Mouse (Mus musculus) intestine, embryonic 14.5 days (tissue): Measurements from ENCODE around the gene Creb5. TPM values are rescaled to one million over a fixed set of nuclear protein-coding genes. Genes with fewer than 3 reads are reported as not detected.
A peak's percentile ranks its signal among the peaks of the same experiment; 100 is the strongest.

ENCODE experiments used
- ATAC-seq: fragments of 200-750 bp; cut with Nextera tagmentation; replicated peaks from 2 replicates; pipeline ENCODE4 v1.8.0; 2017; ENCODE audit warnings: low read depth, moderate number of reproducible peaks, moderate TSS enrichment, moderate library complexity; ENCODE audit not compliant: low FRiP score, low TSS enrichment
- DNase-seq: peaks from one replicate; pipeline ENCODE4 v3.0.0-alpha.2; 2018; ENCODE audit warnings: low spot score
- H3K27ac ChIP-seq: fragments of 300-500 bp; sonication (generic); 2 replicates; pipeline ENCODE4 v1.5.1; 2014; ENCODE audit warnings: low read depth, mild to moderate bottlenecking, control low read depth
- H3K27me3 ChIP-seq: fragments of 300-500 bp; sonication (generic); replicated peaks from 2 replicates; pipeline ENCODE4 v1.6.1; 2014; ENCODE audit warnings: low read length, control low read depth; ENCODE audit not compliant: control insufficient read depth, insufficient read depth
- H3K36me3 ChIP-seq: fragments of 300-500 bp; sonication (generic); 2 replicates; pipeline ENCODE4 v1.6.1; 2014; ENCODE audit warnings: low read length, control low read depth; ENCODE audit not compliant: control insufficient read depth, insufficient read depth
- H3K4me1 ChIP-seq: fragments of 300-500 bp; sonication (generic); replicated peaks from 2 replicates; pipeline ENCODE4 v1.6.1; 2014; ENCODE audit warnings: low read length, control low read depth, mixed read lengths; ENCODE audit not compliant: control insufficient read depth, insufficient read depth
- H3K4me2 ChIP-seq: fragments of 300-500 bp; sonication (generic); 2 replicates; pipeline ENCODE4 v1.6.1; 2014; ENCODE audit warnings: low read length
- H3K4me3 ChIP-seq: fragments of 300-500 bp; sonication (generic); 2 replicates; pipeline ENCODE4 v1.5.1; 2014; ENCODE audit warnings: low read depth, low read length, control low read depth, mixed read lengths
- H3K9ac ChIP-seq: fragments of 300-500 bp; sonication (generic); 2 replicates; pipeline ENCODE4 v1.6.1; 2014; ENCODE audit warnings: mild to moderate bottlenecking, low read length
- H3K9me3 ChIP-seq: fragments of 300-500 bp; sonication (generic); 2 replicates; pipeline ENCODE4 v1.6.1; 2016; ENCODE audit warnings: low read length, control low read depth; ENCODE audit not compliant: control insufficient read depth
- WGBS: fragments of 180-500 bp; shearing (Covaris S2); extraction: QIAGEN DNeasy Blood & Tissue Kit; methylation state at CpG from one replicate; pipeline ENCODE4 v1.1.7; 2014; 5-methylcytosine and 5-hydroxymethylcytosine counted together
- polyA plus RNA-seq: library from polyadenylated mRNA; unstranded; fragments of >200 nt; fragmentation: Nextera tagmentation; extraction: Ambion mirVana; gene quantifications from 2 replicates; pipeline ENCODE4 v1.2.1, GENCODE M21; 2014

The Creb5 gene
- polyA plus RNA-seq, 1 experiment from 2014 or later, result 5.3 TPM

GRCm38 (mm10) chr6:53709694-53710442, 422.8 kb downstream of the Creb5 start:
- no peak for ATAC-seq
- no peak overlapping the region for H3K9ac ChIP-seq
- WGBS, result 91% methylated on average over 14 of the region's 14 CpGs

DNA sequence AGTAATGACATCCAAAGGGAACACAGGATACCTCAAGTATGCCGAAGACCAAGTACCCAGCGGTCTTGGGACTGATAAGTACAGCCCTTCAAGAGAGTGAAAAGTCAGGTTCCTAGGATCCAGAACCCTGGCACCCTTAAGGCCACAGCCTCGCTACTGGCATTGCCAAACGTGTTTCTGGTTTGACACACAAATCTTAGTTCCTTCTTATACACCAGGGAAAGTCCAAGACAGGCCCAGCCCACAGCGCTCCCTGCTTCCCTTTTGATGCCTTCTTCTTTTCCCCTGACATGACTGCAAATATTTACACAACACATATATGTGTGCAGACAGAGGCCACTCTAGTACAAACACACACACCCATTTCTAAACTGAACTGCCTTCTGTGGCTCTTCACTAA, 423.5 kb downstream of the Creb5 start:
- Histone ChIP-seq H3K9ac (no peak overlapping the region), H3K4me3 (no peak overlapping the region), H3K4me1 (0 out of 2 replicates have a peak, but pooled peaks cover 7% of the 10 kb centered on the region), H3K4me2 (no peak overlapping the region), H3K27me3 (no peaks in the 10 kb centered on the region), H3K9me3 (no peaks in the 10 kb centered on the region), H3K27ac (no peak overlapping the region), H3K36me3 (no peaks in the 10 kb centered on the region)
- DNase-seq (no peak), ATAC-seq (no peak)
- WGBS, result 53% methylated on average over 5 of the region's 5 CpGs

More at GRCm38 (mm10) chr6:53709694-53710442, 422.8 kb downstream of the Creb5 start:
- Histone ChIP-seq H3K36me3 (no peaks in the 10 kb centered on the region), H3K27ac (no peak overlapping the region), H3K4me2 (no peak overlapping the region), H3K27me3 (no peaks in the 10 kb centered on the region), H3K9me3 (no peaks in the 10 kb centered on the region), H3K4me3 (no peak overlapping the region), H3K4me1 (0 out of 2 replicates have a peak, but pooled peaks cover 4% of the 10 kb centered on the region)
- DNase-seq, result no peak

DNA sequence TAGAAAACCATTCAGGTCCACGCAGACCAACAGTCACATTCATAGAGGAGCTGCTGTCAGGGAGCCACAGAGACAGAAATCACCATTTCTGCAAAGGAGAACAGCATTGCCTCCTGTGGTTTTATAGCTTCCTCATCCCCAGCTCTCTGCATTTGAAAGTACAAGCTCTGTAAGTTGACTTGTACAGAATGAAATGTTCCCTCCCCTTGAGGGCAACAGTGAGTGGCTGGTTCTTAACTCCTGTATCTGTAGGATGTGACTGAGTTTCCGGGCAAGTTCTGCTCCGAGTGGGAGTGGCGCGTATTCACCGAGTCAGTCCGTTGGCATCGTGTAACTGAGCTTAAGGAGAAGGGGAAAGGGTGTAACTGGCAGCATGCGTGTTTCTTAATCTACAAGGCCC, 426.1 kb downstream of the Creb5 start:
- WGBS, result 79% methylated on average over 9 of the region's 9 CpGs
- Histone ChIP-seq H3K4me1 (0 out of 2 replicates have a peak, but pooled peaks cover 7% of the 10 kb centered on the region), H3K4me3 (no peak overlapping the region), H3K9ac (no peak overlapping the region), H3K4me2 (no peak overlapping the region), H3K27me3 (no peaks in the 10 kb centered on the region), H3K9me3 (no peaks in the 10 kb centered on the region), H3K36me3 (no peaks in the 10 kb centered on the region), H3K27ac (no peak overlapping the region)
- DNase-seq (no peak), ATAC-seq (no peak)

- Histone ChIP-seq H3K9me3 (no peaks in the 10 kb centered on the region), H3K9ac (no peak overlapping the region), H3K27me3 (no peaks in the 10 kb centered on the region), H3K27ac (no peak overlapping the region), H3K4me3 (no peak overlapping the region), H3K4me2 (no peak overlapping the region), H3K36me3 (no peaks in the 10 kb centered on the region), H3K4me1 (0 out of 2 replicates have a peak, but pooled peaks cover 7% of the 10 kb centered on the region)
- WGBS, result 85% methylated on average over 9 of the region's 9 CpGs
- DNase-seq, result no peak
- ATAC-seq, result no peak
Measured at GRCm38 (mm10) chr6:53714908-53715321, 427.8 kb downstream of the Creb5 start.

DNA sequence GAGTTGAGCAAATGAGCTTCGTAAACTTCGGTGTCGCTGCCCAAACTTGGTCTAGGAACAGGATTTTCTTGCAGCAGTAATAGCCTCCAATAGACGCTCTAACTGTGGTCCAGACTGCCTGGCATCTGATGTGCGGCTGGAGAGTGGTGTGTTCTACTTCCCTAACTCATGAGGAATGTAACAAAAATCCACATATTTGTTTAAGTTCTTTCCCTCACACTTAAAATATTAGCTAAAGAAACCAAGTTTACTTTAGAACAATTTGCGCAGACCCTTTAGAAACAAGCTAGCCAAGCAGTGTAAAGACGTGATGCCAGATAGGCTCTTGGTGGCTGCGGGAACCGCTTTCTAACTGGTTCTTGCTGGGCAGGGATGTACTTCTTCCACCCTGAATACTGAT, 428.9 kb downstream of the Creb5 start:
- no peak overlapping the region for H3K4me3 ChIP-seq
- DNase-seq, result no peak
- no peak overlapping the region for H3K4me2 ChIP-seq
- H3K27me3 ChIP-seq, result no peaks in the 10 kb centered on the region
- 0 out of 2 replicates have a peak, but pooled peaks cover 5% of the 10 kb centered on the region for H3K4me1 ChIP-seq
- H3K9me3 ChIP-seq, result no peaks in the 10 kb centered on the region
- 67% methylated on average over 9 of the region's 9 CpGs for WGBS
- no peak for ATAC-seq
- no peak overlapping the region for H3K9ac ChIP-seq
- no peak overlapping the region for H3K27ac ChIP-seq
- H3K36me3 ChIP-seq, result no peaks in the 10 kb centered on the region

- Histone ChIP-seq H3K4me2 (no peak overlapping the region), H3K27ac (no peak overlapping the region), H3K4me1 (0 out of 2 replicates have a peak, but pooled peaks cover 3% of the 10 kb centered on the region), H3K36me3 (no peaks in the 10 kb centered on the region), H3K9ac (no peak overlapping the region), H3K9me3 (no peaks in the 10 kb centered on the region), H3K4me3 (no peak overlapping the region), H3K27me3 (peaks cover 4% of the 10 kb centered on the region)
- WGBS, result 82% methylated on average over 3 of the region's 3 CpGs
- DNase-seq (no peak), ATAC-seq (no peak)
Measured at GRCm38 (mm10) chr6:53720009-53720408, 432.9 kb downstream of the Creb5 start.

GRCm38 (mm10) chr6:53721595-53721994, 434.5 kb downstream of the Creb5 start:
- H3K4me1 ChIP-seq, result no peaks in the 10 kb centered on the region
- no peak overlapping the region for H3K27ac ChIP-seq
- H3K9ac ChIP-seq, result no peak overlapping the region
- no peak overlapping the region for H3K4me2 ChIP-seq
- peaks cover 4% of the 10 kb centered on the region for H3K27me3 ChIP-seq
- H3K36me3 ChIP-seq, result no peaks in the 10 kb centered on the region
- no peak for ATAC-seq
- peak; percentile 85 for DNase-seq
- WGBS, result 10% methylated on average over 9 of the region's 9 CpGs
- H3K9me3 ChIP-seq, result no peaks in the 10 kb centered on the region
- H3K4me3 ChIP-seq, result no peak overlapping the region

DNA sequence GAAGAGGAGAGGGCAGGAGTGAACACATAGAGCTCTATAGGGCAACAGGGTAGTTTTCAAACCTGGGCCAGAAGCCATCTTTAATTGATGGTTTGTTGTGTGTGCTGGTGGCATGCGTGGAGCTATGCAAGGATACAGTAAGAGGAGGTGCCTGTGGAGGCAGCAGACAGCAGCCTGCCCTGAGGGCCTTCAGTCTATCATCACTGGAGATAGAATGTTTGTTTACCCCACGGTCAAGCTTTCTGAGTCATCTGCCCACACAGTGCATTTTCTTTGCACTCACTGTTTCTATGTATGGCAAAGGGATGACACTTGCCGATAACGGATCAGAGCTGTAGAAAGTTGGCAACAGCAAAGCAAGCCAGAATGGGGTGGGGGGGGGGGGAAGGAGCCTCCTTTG, 435.6 kb downstream of the Creb5 start:
- DNase-seq (no peak), ATAC-seq (no peak)
- Histone ChIP-seq H3K4me1 (no peaks in the 10 kb centered on the region), H3K4me3 (no peak overlapping the region), H3K9ac (no peak overlapping the region), H3K27ac (no peak overlapping the region), H3K9me3 (no peaks in the 10 kb centered on the region), H3K27me3 (peaks cover 4% of the 10 kb centered on the region), H3K4me2 (no peak overlapping the region), H3K36me3 (no peaks in the 10 kb centered on the region)
- 64% methylated on average over 4 of the region's 4 CpGs for WGBS

- H3K4me3 ChIP-seq, result no peak overlapping the region
- no peaks in the 10 kb centered on the region for H3K4me1 ChIP-seq
- no peak for ATAC-seq
- no peak overlapping the region for H3K27ac ChIP-seq
- H3K9me3 ChIP-seq, result no peaks in the 10 kb centered on the region
- WGBS, result 89% methylated on average over 7 of the region's 7 CpGs
- no peaks in the 10 kb centered on the region for H3K27me3 ChIP-seq
- no peaks in the 10 kb centered on the region for H3K36me3 ChIP-seq
- no peak overlapping the region for H3K4me2 ChIP-seq
- no peak overlapping the region for H3K9ac ChIP-seq
- DNase-seq, result no peak
Measured at GRCm38 (mm10) chr6:53730487-53730886, 443.4 kb downstream of the Creb5 start.
